Mouse (Mus musculus) embryonic facial prominence, embryonic 15.5 days (tissue): ENCODE data around the gene Pds5a. TPM values are rescaled to one million over a fixed set of nuclear protein-coding genes. Genes with fewer than 3 reads are reported as not detected.
"Not testable (repeated sequence)": the region's sequence is repeated elsewhere in the genome, so short reads cannot be mapped to it uniquely, and the experiment has no call there.

Source experiments
- ATAC-seq: fragments of 200-750 bp; cut with Nextera tagmentation; 2 replicates; pipeline ENCODE4 v1.8.0; 2017; ENCODE audit warnings: low read depth, moderate TSS enrichment; ENCODE audit not compliant: insufficient number of reproducible peaks, low FRiP score, low TSS enrichment
- H3K27ac ChIP-seq: fragments of 300-500 bp; sonication (generic); replicated peaks from 2 replicates; pipeline ENCODE4 v1.5.1; 2015; ENCODE audit warnings: mild to moderate bottlenecking, inconsistent platforms
- H3K27me3 ChIP-seq: fragments of 300-500 bp; sonication (generic); 2 replicates; pipeline ENCODE4 v1.6.1; 2015; ENCODE audit warnings: inconsistent platforms
- H3K36me3 ChIP-seq: fragments of 300-500 bp; sonication (generic); 2 replicates; pipeline ENCODE4 v1.6.1; 2015; ENCODE audit warnings: mild to moderate bottlenecking, inconsistent platforms
- H3K4me1 ChIP-seq: fragments of 300-500 bp; sonication (generic); 2 replicates; pipeline ENCODE4 v1.6.1; 2015; ENCODE audit warnings: inconsistent platforms
- H3K4me2 ChIP-seq: fragments of 300-500 bp; sonication (generic); replicated peaks from 2 replicates; pipeline ENCODE4 v1.6.1; 2015; ENCODE audit warnings: mild to moderate bottlenecking, inconsistent platforms
- H3K4me3 ChIP-seq: fragments of 300-500 bp; sonication (generic); replicated peaks from 2 replicates; pipeline ENCODE4 v1.5.1; 2015; ENCODE audit warnings: mild to moderate bottlenecking, inconsistent platforms
- H3K9ac ChIP-seq: fragments of 300-500 bp; sonication (generic); 2 replicates; pipeline ENCODE4 v1.6.1; 2015; ENCODE audit warnings: inconsistent platforms
- H3K9me3 ChIP-seq: fragments of 300-500 bp; sonication (generic); replicated peaks from 2 replicates; pipeline ENCODE4 v1.6.1; 2016; ENCODE audit warnings: inconsistent platforms
- whole genome bisulfite sequencing: fragments of 180-500 bp; shearing (Covaris S2); methylation state at CpG from one replicate; pipeline ENCODE4 v1.1.7; 2015; 5-methylcytosine and 5-hydroxymethylcytosine counted together
- polyA plus RNA-seq: library from polyadenylated mRNA; unstranded; fragments of >200 nt; fragmentation: Nextera tagmentation; extraction: Ambion mirVana; gene quantifications from 2 replicates; pipeline ENCODE4 v1.2.1, GENCODE M21; 2015

Pds5a gene
- polyA plus RNA-seq, 1 experiment from 2014 or later = 57.4 TPM

GRCm38 (mm10) chr5:65694076-65694475 is 4.0 kb downstream of the Pds5a start:
- not testable (repeated sequence) for H3K9me3 ChIP-seq, H3K4me3 ChIP-seq, H3K27me3 ChIP-seq, H3K9ac ChIP-seq, ATAC-seq, H3K4me2 ChIP-seq, H3K27ac ChIP-seq
- WGBS = 95% methylated on average over 3 of the region's 3 CpGs
- Histone ChIP-seq H3K36me3 (peaks cover 13% of the 10 kb centered on the region), H3K4me1 (peaks cover 16% of the 10 kb centered on the region)

DNA sequence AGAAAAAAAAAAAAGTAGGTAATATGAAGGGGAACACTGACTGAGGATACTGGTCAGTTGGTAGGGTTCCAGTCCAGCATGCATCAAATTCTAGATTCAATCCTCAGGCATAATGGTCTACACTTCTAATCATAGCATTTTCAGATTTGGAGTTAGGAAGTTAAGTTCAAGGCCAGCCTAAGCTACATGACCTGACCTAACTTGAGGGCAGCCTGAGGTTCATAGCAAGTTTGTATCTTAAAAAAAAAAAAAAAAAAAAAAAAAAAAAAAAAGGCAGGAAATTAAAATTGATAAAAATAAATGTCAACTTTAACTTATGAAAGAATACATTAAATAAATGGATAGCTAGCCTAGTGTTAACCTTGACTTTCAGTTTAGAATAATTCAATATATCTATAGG is 5.1 kb downstream of the Pds5a start:
- no peak for ATAC-seq
- Histone ChIP-seq H3K4me1 (peaks cover 14% of the 10 kb centered on the region), H3K27ac (no peak overlapping the region), H3K36me3 (peaks cover 13% of the 10 kb centered on the region), H3K27me3 (no peaks in the 10 kb centered on the region), H3K9me3 (no peaks in the 10 kb centered on the region), H3K4me2 (no peak overlapping the region), H3K9ac (no peak overlapping the region), H3K4me3 (no peak overlapping the region)

GRCm38 (mm10) chr5:65688806-65689205 is 9.3 kb downstream of the Pds5a start:
- Histone ChIP-seq H3K4me2 (no peak overlapping the region), H3K36me3 (peaks cover 7% of the 10 kb centered on the region), H3K9me3 (no peaks in the 10 kb centered on the region), H3K9ac (no peak overlapping the region), H3K27ac (no peak overlapping the region), H3K4me3 (no peak overlapping the region), H3K27me3 (no peaks in the 10 kb centered on the region), H3K4me1 (no peaks in the 10 kb centered on the region)
- WGBS = 88% methylated on average over 3 of the region's 3 CpGs
- no peak for ATAC-seq

DNA sequence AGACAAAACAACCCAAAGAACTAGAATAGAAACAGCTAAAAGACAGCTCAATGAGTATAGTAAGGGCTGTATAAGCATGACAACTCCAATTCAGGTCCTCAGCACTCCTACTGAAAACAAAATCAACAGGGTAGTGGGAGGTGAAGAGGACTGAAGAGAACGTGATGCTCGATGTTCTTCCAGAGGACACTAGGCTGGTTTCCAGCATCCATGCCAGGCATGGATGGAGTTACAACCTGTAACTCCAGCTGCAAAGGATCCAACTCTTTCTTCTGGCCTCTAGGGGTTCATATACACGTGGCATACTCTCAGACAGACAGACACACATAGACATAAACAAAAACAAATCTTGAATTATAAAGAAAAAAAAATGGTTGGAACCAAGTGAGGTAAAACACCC is 11.3 kb downstream of the Pds5a start:
- Histone ChIP-seq H3K27ac (no peak overlapping the region), H3K9me3 (no peaks in the 10 kb centered on the region), H3K4me2 (no peak overlapping the region), H3K4me1 (no peaks in the 10 kb centered on the region), H3K9ac (no peak overlapping the region), H3K4me3 (no peak overlapping the region), H3K27me3 (no peaks in the 10 kb centered on the region), H3K36me3 (no peaks in the 10 kb centered on the region; the same call in 1 of the 2 replicates)
- no peak for ATAC-seq
- WGBS = 72% methylated on average over 3 of the region's 3 CpGs

DNA sequence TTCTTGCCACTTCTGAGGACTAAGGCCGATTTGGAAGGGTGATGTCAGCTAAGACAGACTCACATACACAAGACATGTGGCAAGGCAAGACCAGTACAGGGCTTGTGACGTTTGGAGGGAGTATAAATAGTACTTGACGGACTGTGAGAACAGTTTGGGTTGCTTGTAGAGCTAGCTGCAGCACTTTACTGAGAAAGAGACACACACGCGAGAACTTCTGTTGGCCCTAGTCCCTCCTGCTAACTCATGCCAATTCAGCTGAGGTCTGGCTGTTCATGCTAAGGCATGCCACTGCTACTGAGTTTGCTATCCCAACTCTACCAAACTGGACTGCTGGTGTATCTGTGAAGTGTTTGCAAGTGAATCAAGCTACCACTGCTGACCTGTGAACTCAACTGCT is 19.2 kb downstream of the Pds5a start:
- WGBS = 86% methylated on average over 5 of the region's 5 CpGs
- Histone ChIP-seq H3K27ac (no peak overlapping the region), H3K36me3 (peaks cover 30% of the 10 kb centered on the region), H3K9ac (no peak overlapping the region), H3K4me3 (no peak overlapping the region), H3K9me3 (no peaks in the 10 kb centered on the region), H3K4me1 (no peaks in the 10 kb centered on the region), H3K27me3 (no peaks in the 10 kb centered on the region), H3K4me2 (no peak overlapping the region)
- no peak for ATAC-seq

- no peaks in the 10 kb centered on the region for H3K4me1 ChIP-seq
- no peak for ATAC-seq
- no peak overlapping the region for H3K27ac ChIP-seq
- H3K27me3 ChIP-seq = no peaks in the 10 kb centered on the region
- peaks cover 27% of the 10 kb centered on the region for H3K36me3 ChIP-seq
- no peaks in the 10 kb centered on the region for H3K9me3 ChIP-seq
- no peak overlapping the region for H3K4me2 ChIP-seq
- no peak overlapping the region for H3K9ac ChIP-seq
- no peak overlapping the region for H3K4me3 ChIP-seq
These were observed 25.9 kb downstream of the Pds5a start for GRCm38 (mm10) chr5:65672162-65672561.

DNA sequence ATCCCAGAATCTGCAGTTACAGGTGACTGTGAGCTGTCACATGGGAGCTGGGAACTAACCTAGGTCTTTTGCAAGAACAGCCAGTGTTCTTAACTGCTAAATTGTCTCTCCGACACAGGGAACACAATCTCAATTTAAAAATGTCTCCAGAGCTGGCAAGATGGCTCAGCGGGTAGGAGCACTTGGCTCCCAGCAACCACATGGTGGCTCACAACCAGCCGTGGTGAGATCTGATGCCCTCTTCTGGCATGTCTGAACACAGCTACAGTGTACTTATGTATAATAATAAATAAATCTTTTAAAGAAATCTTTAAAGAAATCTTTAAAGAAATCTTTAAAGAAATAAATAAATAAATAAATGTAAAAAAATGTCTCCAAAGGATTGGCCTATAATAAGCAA is 30.4 kb downstream of the Pds5a start:
- 0 out of 2 replicates have a peak, but pooled peaks cover 5% of the 10 kb centered on the region for H3K36me3 ChIP-seq
- no peaks in the 10 kb centered on the region for H3K4me1 ChIP-seq
- H3K27ac ChIP-seq = no peak overlapping the region
- no peak overlapping the region for H3K4me2 ChIP-seq
- no peaks in the 10 kb centered on the region for H3K9me3 ChIP-seq
- no peaks in the 10 kb centered on the region for H3K27me3 ChIP-seq
- no peak for ATAC-seq
- H3K4me3 ChIP-seq = no peak overlapping the region
- 85% methylated on average over 3 of the region's 3 CpGs for WGBS
- H3K9ac ChIP-seq = no peak overlapping the region

DNA sequence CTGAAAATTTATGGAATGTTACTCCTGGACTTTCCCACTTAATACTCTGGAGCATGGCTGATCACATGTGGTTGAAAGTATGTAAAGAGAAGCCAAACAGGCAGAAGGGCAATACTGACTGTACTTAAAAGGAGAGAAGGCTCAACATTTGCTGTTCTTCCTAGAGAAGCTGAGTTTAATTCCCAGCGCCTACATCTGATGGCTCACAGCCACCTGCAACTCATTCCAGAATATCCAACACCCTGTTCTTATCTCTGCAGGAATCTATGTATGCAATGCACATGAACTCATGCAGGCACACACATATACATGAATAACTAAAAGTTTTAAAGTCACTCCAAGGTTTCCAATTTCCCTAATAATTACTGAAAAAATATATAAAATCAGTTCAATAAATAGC is 32.7 kb downstream of the Pds5a start:
- Histone ChIP-seq H3K27me3 (no peaks in the 10 kb centered on the region), H3K27ac (no peak overlapping the region), H3K4me3 (no peak overlapping the region), H3K9me3 (no peaks in the 10 kb centered on the region), H3K4me2 (no peak overlapping the region), H3K4me1 (no peaks in the 10 kb centered on the region), H3K36me3 (peaks cover 12% of the 10 kb centered on the region; the same call in 1 of the 2 replicates), H3K9ac (no peak overlapping the region)
- 53% methylated on average over 1 of the region's 1 CpGs for WGBS
- no peak for ATAC-seq

DNA sequence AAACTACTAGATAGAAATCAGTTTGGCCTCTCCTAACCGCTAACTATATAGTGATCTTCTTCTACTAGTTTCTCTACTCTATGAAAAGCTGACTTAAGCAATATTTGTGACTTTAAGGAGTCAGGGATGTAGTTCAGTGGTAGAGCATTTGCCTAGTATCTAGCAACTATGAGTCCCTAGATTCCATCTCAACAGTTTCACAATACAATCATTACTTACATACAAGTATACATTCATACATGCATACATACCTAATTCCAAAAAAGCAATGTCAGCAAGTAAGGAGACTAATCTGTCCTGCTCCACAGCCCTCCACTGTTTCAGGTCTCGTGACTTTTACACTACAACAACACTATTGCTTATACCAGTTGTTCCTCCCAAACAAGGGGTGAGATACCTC is 36.1 kb downstream of the Pds5a start:
- Histone ChIP-seq H3K4me1 (no peaks in the 10 kb centered on the region), H3K27ac (no peak overlapping the region), H3K4me2 (no peak overlapping the region), H3K36me3 (peaks cover 21% of the 10 kb centered on the region), H3K9ac (no peak overlapping the region), H3K27me3 (no peaks in the 10 kb centered on the region), H3K4me3 (no peak overlapping the region), H3K9me3 (no peaks in the 10 kb centered on the region)
- ATAC-seq = no peak
- WGBS = 90% methylated on average over 2 of the region's 2 CpGs

- Histone ChIP-seq H3K36me3 (peaks cover 63% of the 10 kb centered on the region), H3K4me1 (no peaks in the 10 kb centered on the region), H3K27ac (no peak overlapping the region), H3K27me3 (no peaks in the 10 kb centered on the region), H3K4me3 (no peak overlapping the region), H3K9ac (no peak overlapping the region), H3K9me3 (no peaks in the 10 kb centered on the region), H3K4me2 (no peak overlapping the region)
- 95% methylated on average over 5 of the region's 5 CpGs for WGBS
- no peak for ATAC-seq
These were observed 44.3 kb downstream of the Pds5a start for GRCm38 (mm10) chr5:65653786-65654185.

DNA sequence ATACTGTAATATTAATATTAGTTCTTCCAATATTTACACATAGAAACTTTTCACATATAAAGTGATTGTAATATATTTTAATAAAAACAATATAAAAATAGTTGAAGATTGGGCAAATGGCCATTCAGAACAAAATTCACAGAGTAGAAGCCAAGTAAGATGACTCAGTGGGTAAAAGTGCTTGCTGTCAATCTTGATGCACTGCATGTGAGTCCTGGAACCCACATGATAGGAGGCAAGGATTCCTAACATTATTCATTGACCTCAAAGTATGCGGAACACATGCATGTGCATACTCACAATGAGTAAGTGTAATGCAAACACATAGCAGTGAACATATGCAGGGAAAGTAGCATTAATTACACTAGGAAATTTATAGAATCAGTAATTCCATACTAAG is 59.2 kb downstream of the Pds5a start:
- H3K4me3 ChIP-seq = no peak overlapping the region
- no peak overlapping the region for H3K4me2 ChIP-seq
- no peaks in the 10 kb centered on the region for H3K9me3 ChIP-seq
- no peak for ATAC-seq
- H3K9ac ChIP-seq = no peak overlapping the region
- no peaks in the 10 kb centered on the region for H3K27me3 ChIP-seq
- no peaks in the 10 kb centered on the region for H3K4me1 ChIP-seq
- 90% methylated on average over 1 of the region's 1 CpGs for WGBS
- H3K36me3 ChIP-seq = peaks cover 47% of the 10 kb centered on the region
- no peak overlapping the region for H3K27ac ChIP-seq

- Histone ChIP-seq H3K36me3 (peaks cover 40% of the 10 kb centered on the region), H3K27ac (no peak overlapping the region), H3K9ac (no peak overlapping the region), H3K4me2 (no peak overlapping the region), H3K9me3 (no peaks in the 10 kb centered on the region), H3K27me3 (no peaks in the 10 kb centered on the region), H3K4me1 (no peaks in the 10 kb centered on the region), H3K4me3 (no peak overlapping the region)
- ATAC-seq = no peak
These were observed 73.7 kb downstream of the Pds5a start for GRCm38 (mm10) chr5:65624340-65624739.
